Mouse (Mus musculus): ENCODE measurements around the gene Akap10. TPM values are rescaled to one million over a fixed set of nuclear protein-coding genes. Genes with fewer than 3 reads are reported as not detected.
"Not testable (repeated sequence)": the region's sequence is repeated elsewhere in the genome, so short reads cannot be mapped to it uniquely, and the experiment has no call there.

Akap10 gene
- polyA plus RNA-seq, 1 experiment from 2014 or later, result 22.1 TPM

DNA sequence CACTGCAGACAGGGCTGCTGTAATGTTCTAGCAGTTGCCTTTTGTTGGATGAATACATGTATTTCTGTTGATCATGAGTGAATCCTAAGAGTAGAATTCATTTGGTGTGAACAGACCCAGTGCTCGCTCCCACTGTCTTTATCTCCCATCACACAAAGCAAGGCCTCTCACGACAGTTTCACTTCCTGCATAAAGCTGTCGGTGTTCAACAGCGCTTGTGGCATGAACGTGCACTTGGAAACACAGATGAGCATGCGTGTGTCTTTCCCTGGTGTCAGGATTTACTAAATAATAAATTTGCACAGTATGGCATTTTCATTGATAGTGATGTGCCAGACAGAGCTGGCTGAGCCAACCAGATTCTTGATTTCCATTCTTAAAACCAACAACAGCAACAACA lies 32.6 kb upstream of the Akap10 start:
- Histone ChIP-seq H3K4me3 (ENCODE audit: low read length) (no peak overlapping the region), H3K36me3 (ENCODE audit: control insufficient read depth, insufficient read depth, low read length) (no peaks in the 10 kb centered on the region), H3K4me1 (ENCODE audit: control insufficient read depth, insufficient read depth, low read length) (no peaks in the 10 kb centered on the region), H3K27ac (ENCODE audit: low read depth, low read length) (no peak overlapping the region), H3K27me3 (ENCODE audit: control insufficient read depth, insufficient read depth, low read length) (peaks cover 13% of the 10 kb centered on the region), H3K9me3 (ENCODE audit: control insufficient read depth, low read length) (no peaks in the 10 kb centered on the region), H3K9ac (ENCODE audit: low read depth, low read length) (no peak overlapping the region), H3K4me2 (replicated peaks; ENCODE audit: low read depth, low read length) (no peak overlapping the region)
- 77% methylated on average over 6 of the region's 6 CpGs for WGBS
- no peak for ATAC-seq (ENCODE audit: low FRiP score, low TSS enrichment)

- no peaks in the 10 kb centered on the region for H3K36me3 ChIP-seq (ENCODE audit: control insufficient read depth, insufficient read depth, low read length)
- H3K4me2 ChIP-seq (replicated peaks; ENCODE audit: low read depth, low read length), result no peak overlapping the region
- no peak overlapping the region for H3K9ac ChIP-seq (ENCODE audit: low read depth, low read length)
- no peak overlapping the region for H3K4me3 ChIP-seq (ENCODE audit: low read length)
- no peak for ATAC-seq (ENCODE audit: low FRiP score, low TSS enrichment)
- H3K27ac ChIP-seq (ENCODE audit: low read depth, low read length), result no peak overlapping the region
- H3K9me3 ChIP-seq (ENCODE audit: control insufficient read depth, low read length), result no peaks in the 10 kb centered on the region
- peaks cover 22% of the 10 kb centered on the region for H3K27me3 ChIP-seq (ENCODE audit: control insufficient read depth, insufficient read depth, low read length)
- peaks cover 5% of the 10 kb centered on the region; the same call in 1 of the 2 replicates for H3K4me1 ChIP-seq (ENCODE audit: control insufficient read depth, insufficient read depth, low read length)
- 91% methylated on average over 2 of the region's 2 CpGs for WGBS
Observed at GRCm38 (mm10) chr11:61960096-61960495, 30.0 kb upstream of the Akap10 start.

DNA sequence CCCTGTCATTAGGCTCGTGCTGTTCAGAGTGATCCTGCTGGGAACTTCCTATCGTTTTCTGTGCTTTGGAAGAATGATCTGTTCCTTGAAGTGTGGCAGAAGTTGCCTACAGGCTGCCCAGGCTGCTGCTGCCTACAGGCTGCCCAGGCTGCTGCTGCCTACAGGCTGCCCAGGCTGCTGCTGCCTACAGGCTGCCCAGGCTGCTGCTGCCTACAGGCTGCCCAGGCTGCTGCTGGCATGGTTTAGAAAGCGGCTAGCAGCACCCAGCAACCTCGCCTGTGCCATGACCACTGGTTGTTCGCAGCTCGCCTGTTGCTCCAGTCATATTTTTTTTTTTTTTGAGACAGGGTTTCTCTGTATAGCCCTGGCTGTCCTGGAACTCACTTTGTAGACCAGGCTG lies 28.7 kb upstream of the Akap10 start:
- not testable (repeated sequence) for ATAC-seq (ENCODE audit: low FRiP score, low TSS enrichment); H3K4me1 ChIP-seq (ENCODE audit: control insufficient read depth, insufficient read depth, low read length); H3K4me2 ChIP-seq (replicated peaks; ENCODE audit: low read depth, low read length); H3K36me3 ChIP-seq (ENCODE audit: control insufficient read depth, insufficient read depth, low read length); H3K27ac ChIP-seq (ENCODE audit: low read depth, low read length); H3K9ac ChIP-seq (ENCODE audit: low read depth, low read length); H3K4me3 ChIP-seq (ENCODE audit: low read length); H3K9me3 ChIP-seq (ENCODE audit: control insufficient read depth, low read length)
- H3K27me3 ChIP-seq (ENCODE audit: control insufficient read depth, insufficient read depth, low read length), result peaks cover 22% of the 10 kb centered on the region
- 61% methylated on average over 6 of the region's 6 CpGs for WGBS

DNA sequence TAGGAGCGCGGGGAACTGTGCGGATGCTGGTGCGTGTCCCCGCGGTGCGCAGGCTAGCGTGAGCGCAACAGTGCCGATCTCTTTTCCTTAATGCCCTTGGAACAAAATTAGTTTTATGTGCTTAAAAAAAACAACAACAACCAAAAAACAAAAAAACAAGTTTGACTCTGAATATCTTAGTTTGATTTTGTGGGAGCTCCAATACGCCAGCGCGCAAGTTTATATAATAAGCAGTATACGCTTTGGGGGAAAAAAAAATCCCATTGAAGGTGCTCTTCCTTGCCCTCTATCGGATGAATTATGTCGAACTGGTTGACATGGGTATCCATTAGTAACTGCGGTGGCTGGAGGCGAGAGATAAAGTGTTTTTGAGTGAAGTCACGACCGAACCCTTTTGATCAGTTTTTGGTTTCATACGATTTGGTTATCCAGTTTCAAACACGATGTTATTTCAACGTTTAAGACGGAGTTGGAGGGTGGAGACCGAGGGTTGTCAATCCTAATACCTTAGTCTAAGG lies 27.3 kb upstream of the Akap10 start:
- Histone ChIP-seq H3K4me1 (ENCODE audit: control insufficient read depth, insufficient read depth, low read length) (peaks cover 5% of the 10 kb centered on the region; the same call in 1 of the 2 replicates), H3K27ac (ENCODE audit: low read depth, low read length) (no peak overlapping the region), H3K27me3 (ENCODE audit: control insufficient read depth, insufficient read depth, low read length) (peaks cover 22% of the 10 kb centered on the region), H3K9me3 (ENCODE audit: control insufficient read depth, low read length) (no peaks in the 10 kb centered on the region), H3K36me3 (ENCODE audit: control insufficient read depth, insufficient read depth, low read length) (no peaks in the 10 kb centered on the region), H3K9ac (ENCODE audit: low read depth, low read length) (peak overlapping the region; percentile 50; the same call in 1 of the 2 replicates), H3K4me2 (replicated peaks; ENCODE audit: low read depth, low read length) (peak overlapping the region; percentile 100), H3K4me3 (ENCODE audit: low read length) (peak overlapping the region; percentile 63)
- no peak for ATAC-seq (ENCODE audit: low FRiP score, low TSS enrichment)
- WGBS, result 5% methylated on average over 25 of the region's 25 CpGs

DNA sequence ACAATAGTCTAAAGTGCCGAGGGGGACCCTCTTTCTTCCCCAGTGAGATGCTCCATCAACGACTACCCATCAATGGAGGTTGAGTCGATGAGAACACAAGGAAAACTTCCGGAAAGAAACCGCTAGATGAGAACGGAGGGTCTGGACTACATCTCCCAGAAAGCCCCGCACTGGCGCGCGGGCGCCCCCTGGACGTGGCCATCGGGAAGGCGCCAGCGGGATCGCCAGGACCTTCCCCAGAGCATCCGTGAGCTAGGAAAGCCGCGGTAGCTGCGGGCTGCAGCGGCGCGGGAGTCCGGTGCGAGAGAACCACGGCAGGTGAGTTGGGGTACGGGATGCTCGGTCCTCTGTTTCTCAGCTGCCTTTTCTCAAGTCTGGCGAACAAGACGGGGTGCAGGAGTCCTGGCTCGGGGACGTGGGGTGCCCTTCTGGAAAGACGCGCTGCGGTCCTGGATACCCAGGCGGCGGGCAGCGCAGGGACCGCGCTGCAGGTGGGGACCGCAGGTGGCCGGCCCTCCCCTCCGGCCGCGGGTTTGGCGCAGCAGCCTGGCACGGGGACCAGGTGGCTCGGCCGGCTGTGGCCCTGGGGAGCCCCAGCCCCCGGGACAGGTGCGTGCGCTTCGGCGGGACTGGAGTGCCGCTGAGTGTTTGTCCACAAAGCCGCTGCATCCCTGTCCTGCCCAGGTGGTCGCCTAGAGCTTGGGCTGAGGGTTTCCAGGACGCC lies 26.7 kb upstream of the Akap10 start, which contains the start of gene Specc1:
Gene Specc1, plus strand, starts transcription at position 192 of the 724 bp plus-strand sequence.
- Histone ChIP-seq H3K4me2 (replicated peaks; ENCODE audit: low read depth, low read length) (peak within 1 kb of the TSS; percentile 100), H3K4me3 (ENCODE audit: low read length) (peak within 1 kb of the TSS; percentile 63), H3K36me3 (ENCODE audit: control insufficient read depth, insufficient read depth, low read length) (no peaks in the 10 kb centered on the region), H3K9me3 (ENCODE audit: control insufficient read depth, low read length) (no peaks in the 10 kb centered on the region), H3K27me3 (ENCODE audit: control insufficient read depth, insufficient read depth, low read length) (peaks cover 22% of the 10 kb centered on the region), H3K27ac (ENCODE audit: low read depth, low read length) (no peak within 1 kb of the TSS), H3K4me1 (ENCODE audit: control insufficient read depth, insufficient read depth, low read length) (peaks cover 5% of the 10 kb centered on the region; the same call in 1 of the 2 replicates), H3K9ac (ENCODE audit: low read depth, low read length) (peak within 1 kb of the TSS; percentile 50; the same call in 1 of the 2 replicates)
- WGBS, result under 1% methylated on average over 53 of the region's 58 CpGs
- ATAC-seq (ENCODE audit: low FRiP score, low TSS enrichment), result peak; percentile 94

DNA sequence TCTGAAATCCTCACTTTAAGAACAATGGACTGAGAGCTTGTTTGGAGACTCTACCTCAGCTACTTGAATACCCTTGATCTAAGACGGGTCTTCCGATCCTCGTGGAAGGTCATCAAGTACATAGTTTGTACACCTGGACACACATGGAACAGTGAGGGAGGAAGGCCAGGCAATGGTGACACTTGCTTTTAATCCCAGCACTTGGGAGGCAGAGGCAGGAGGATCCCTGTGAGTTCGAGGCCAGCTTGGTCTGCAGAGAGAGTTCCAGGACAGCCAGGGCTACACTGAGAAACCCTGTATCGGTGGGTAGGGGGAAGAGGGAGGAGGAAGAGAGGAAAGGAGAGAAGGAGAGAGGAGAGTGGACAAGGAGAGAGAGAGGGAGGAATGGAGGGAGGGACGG lies 25.9 kb upstream of the Akap10 start:
- H3K4me1 ChIP-seq (ENCODE audit: control insufficient read depth, insufficient read depth, low read length), result peaks cover 5% of the 10 kb centered on the region; the same call in 1 of the 2 replicates
- no peaks in the 10 kb centered on the region for H3K9me3 ChIP-seq (ENCODE audit: control insufficient read depth, low read length)
- peaks cover 22% of the 10 kb centered on the region for H3K27me3 ChIP-seq (ENCODE audit: control insufficient read depth, insufficient read depth, low read length)
- no peak overlapping the region for H3K4me3 ChIP-seq (ENCODE audit: low read length)
- no peak overlapping the region for H3K9ac ChIP-seq (ENCODE audit: low read depth, low read length)
- no peaks in the 10 kb centered on the region for H3K36me3 ChIP-seq (ENCODE audit: control insufficient read depth, insufficient read depth, low read length)
- no peak overlapping the region for H3K4me2 ChIP-seq (replicated peaks; ENCODE audit: low read depth, low read length)
- H3K27ac ChIP-seq (ENCODE audit: low read depth, low read length), result no peak overlapping the region
- no peak for ATAC-seq (ENCODE audit: low FRiP score, low TSS enrichment)
- 86% methylated on average over 6 of the region's 6 CpGs for WGBS

DNA sequence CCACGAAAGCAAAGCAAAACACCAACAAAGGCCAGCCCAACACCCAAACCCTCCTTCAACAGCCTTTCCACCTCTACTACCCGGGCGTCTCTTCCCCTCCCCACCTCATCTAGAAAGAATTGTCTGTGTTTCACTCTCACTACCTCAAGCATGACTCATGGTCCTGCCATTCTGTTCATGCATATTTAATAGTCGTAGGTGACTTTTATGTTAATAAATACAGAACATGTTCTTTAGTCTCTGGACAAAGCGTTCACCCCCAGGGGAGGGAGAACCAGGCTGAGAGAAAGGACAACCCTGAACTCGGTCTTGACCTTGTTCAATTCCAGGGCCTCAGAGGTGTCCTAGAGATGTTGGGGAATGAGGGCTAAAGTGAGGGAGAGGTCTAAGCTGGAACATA lies 25.1 kb upstream of the Akap10 start:
- no peak overlapping the region for H3K9ac ChIP-seq (ENCODE audit: low read depth, low read length)
- H3K4me3 ChIP-seq (ENCODE audit: low read length), result no peak overlapping the region
- peaks cover 5% of the 10 kb centered on the region; the same call in 1 of the 2 replicates for H3K4me1 ChIP-seq (ENCODE audit: control insufficient read depth, insufficient read depth, low read length)
- no peaks in the 10 kb centered on the region for H3K9me3 ChIP-seq (ENCODE audit: control insufficient read depth, low read length)
- ATAC-seq (ENCODE audit: low FRiP score, low TSS enrichment), result no peak
- no peak overlapping the region for H3K27ac ChIP-seq (ENCODE audit: low read depth, low read length)
- peaks cover 22% of the 10 kb centered on the region for H3K27me3 ChIP-seq (ENCODE audit: control insufficient read depth, insufficient read depth, low read length)
- H3K4me2 ChIP-seq (replicated peaks; ENCODE audit: low read depth, low read length), result no peak overlapping the region
- WGBS, result 65% methylated on average over 6 of the region's 6 CpGs
- H3K36me3 ChIP-seq (ENCODE audit: control insufficient read depth, insufficient read depth, low read length), result no peaks in the 10 kb centered on the region

GRCm38 (mm10) chr11:61950632-61951031 lies 20.6 kb upstream of the Akap10 start:
- Histone ChIP-seq H3K9me3 (ENCODE audit: control insufficient read depth, low read length) (no peaks in the 10 kb centered on the region), H3K27ac (ENCODE audit: low read depth, low read length) (no peak overlapping the region), H3K9ac (ENCODE audit: low read depth, low read length) (no peak overlapping the region), H3K27me3 (ENCODE audit: control insufficient read depth, insufficient read depth, low read length) (no peaks in the 10 kb centered on the region), H3K36me3 (ENCODE audit: control insufficient read depth, insufficient read depth, low read length) (no peaks in the 10 kb centered on the region), H3K4me3 (ENCODE audit: low read length) (no peak overlapping the region), H3K4me2 (replicated peaks; ENCODE audit: low read depth, low read length) (no peak overlapping the region), H3K4me1 (ENCODE audit: control insufficient read depth, insufficient read depth, low read length) (no peaks in the 10 kb centered on the region)
- ATAC-seq (ENCODE audit: low FRiP score, low TSS enrichment), result no peak
- WGBS, result 19% methylated on average over 10 of the region's 10 CpGs

DNA sequence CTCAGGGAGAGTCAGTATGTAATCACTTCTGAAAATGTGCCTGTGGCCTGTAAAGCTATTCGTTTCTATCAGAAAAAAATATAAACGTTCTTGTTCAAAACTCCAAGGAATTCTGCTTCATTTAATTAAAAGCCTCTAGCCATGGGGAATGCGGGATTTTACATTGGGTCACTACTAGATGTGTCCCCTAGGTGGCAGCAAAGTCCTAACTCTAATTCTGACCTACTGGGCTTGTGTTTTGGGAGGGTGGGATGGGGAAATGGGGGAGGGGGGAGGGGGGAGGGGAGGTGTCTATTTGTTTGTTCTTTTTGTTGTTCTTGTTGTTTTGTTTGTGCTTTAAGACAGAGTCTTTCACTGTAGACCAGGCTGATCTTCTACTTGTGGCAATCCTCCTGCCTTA lies 19.3 kb upstream of the Akap10 start:
- H3K9ac ChIP-seq (ENCODE audit: low read depth, low read length), result no peak overlapping the region
- ATAC-seq (ENCODE audit: low FRiP score, low TSS enrichment), result no peak
- no peak overlapping the region for H3K4me3 ChIP-seq (ENCODE audit: low read length)
- no peaks in the 10 kb centered on the region for H3K9me3 ChIP-seq (ENCODE audit: control insufficient read depth, low read length)
- no peaks in the 10 kb centered on the region for H3K27me3 ChIP-seq (ENCODE audit: control insufficient read depth, insufficient read depth, low read length)
- 0% methylated on average over 3 of the region's 3 CpGs for WGBS
- no peaks in the 10 kb centered on the region for H3K36me3 ChIP-seq (ENCODE audit: control insufficient read depth, insufficient read depth, low read length)
- no peak overlapping the region for H3K4me2 ChIP-seq (replicated peaks; ENCODE audit: low read depth, low read length)
- no peak overlapping the region for H3K27ac ChIP-seq (ENCODE audit: low read depth, low read length)
- H3K4me1 ChIP-seq (ENCODE audit: control insufficient read depth, insufficient read depth, low read length), result no peaks in the 10 kb centered on the region

All from kidney, embryonic 14.5 days (tissue).